Mouse (Mus musculus) bone marrow, adult 2 months (tissue): ENCODE data around the gene Pigr.

ENCODE experiments used
- CTCF ChIP-seq: fragments of 200-500 bp; IDR thresholded peaks from 2 replicates; pipeline ENCODE4 v1.5.1; 2011; ENCODE audit warnings: low read length, control low read depth; ENCODE audit not compliant: control insufficient read depth, insufficient read depth
- POLR2A ChIP-seq: fragments of 200-500 bp; IDR thresholded peaks from 2 replicates; pipeline ENCODE4 v1.6.1; 2011; ENCODE audit warnings: low read depth, mild to moderate bottlenecking, control low read depth, low read length, borderline replicate concordance; ENCODE audit not compliant: control insufficient read depth

GRCm38 (mm10) chr1:130855723-130856122 lies 29.2 kb downstream of the Pigr start:
- no peak for TF ChIP-seq CTCF
- TF ChIP-seq POLR2A, result no peak
